Mouse (Mus musculus) ES-E14 (cell line): ENCODE measurements around the gene Slc12a5.

Experiments
- CHD2 ChIP-seq: IDR thresholded peaks from 2 replicates; pipeline ENCODE4 v1.6.1; 2014; ENCODE audit warnings: mild to moderate bottlenecking, low read depth, low read length, inconsistent platforms
- HCFC1 ChIP-seq: IDR thresholded peaks from 2 replicates; pipeline ENCODE4 v1.6.1; 2012; ENCODE audit warnings: low read length, inconsistent platforms, borderline replicate concordance; ENCODE audit not compliant: insufficient read depth
- MAFK ChIP-seq: IDR thresholded peaks from 2 replicates; pipeline ENCODE4 v1.6.1; 2014; ENCODE audit warnings: mild to moderate bottlenecking, low read depth, low read length, inconsistent platforms; ENCODE audit not compliant: insufficient read depth
- ZC3H11A ChIP-seq: IDR thresholded peaks from 2 replicates; pipeline ENCODE4 v1.6.1; 2012; ENCODE audit warnings: low read depth, mild to moderate bottlenecking, inconsistent platforms, low read length, borderline replicate concordance

- no peak for TF ChIP-seq ZC3H11A
- TF ChIP-seq HCFC1: no peak
- no peak for TF ChIP-seq MAFK
- TF ChIP-seq CHD2: no peak
Observed at GRCm38 (mm10) chr2:164942692-164943290, 17.8 kb upstream of the Slc12a5 start.
